Mouse (Mus musculus) heart, postnatal 14 days (tissue): ENCODE measurements around the gene Yjefn3. TPM values are rescaled to one million over a fixed set of nuclear protein-coding genes. Genes with fewer than 3 reads are reported as not detected.
A peak's percentile ranks its signal among the peaks of the same experiment; 100 is the strongest.
"Not testable (repeated sequence)": the region's sequence is repeated elsewhere in the genome, so short reads cannot be mapped to it uniquely, and the experiment has no call there.

ENCODE experiments used
- DNase-seq, 2 experiments: peaks; one replicate each; pipeline ENCODE4 v3.0.0; 2021 to 2022
- intact Hi-C: fragments of 180-260 bp; cut with DNase I; formaldehyde crosslinking; loops from one replicate; pipeline ENCODE4 v1.15.1; 2025
- long read RNA-seq, 2 experiments: library from polyadenylated mRNA; stranded (forward); transcript quantifications; one replicate each; pipeline ENCODE4 v2.0.0; 2021
- total RNA-seq, 2 experiments: library from RNA; stranded (reverse); gene quantifications; 2 replicates each; pipeline ENCODE4 v1.2.3; 2021

The Yjefn3 gene
- 10 to 100 TPM; 10.4 to 10.7 TPM for total RNA-seq
- long read RNA-seq, experiment 1, partial matches to known transcripts: 0 of 28 reads
- long read RNA-seq, experiment 1, other reads (novel, unspliced or antisense): 28 of 28 reads
- long read RNA-seq, experiment 2, partial matches to known transcripts: 1 of 15 reads
- long read RNA-seq, experiment 2, other reads (novel, unspliced or antisense): 14 of 15 reads

DNA sequence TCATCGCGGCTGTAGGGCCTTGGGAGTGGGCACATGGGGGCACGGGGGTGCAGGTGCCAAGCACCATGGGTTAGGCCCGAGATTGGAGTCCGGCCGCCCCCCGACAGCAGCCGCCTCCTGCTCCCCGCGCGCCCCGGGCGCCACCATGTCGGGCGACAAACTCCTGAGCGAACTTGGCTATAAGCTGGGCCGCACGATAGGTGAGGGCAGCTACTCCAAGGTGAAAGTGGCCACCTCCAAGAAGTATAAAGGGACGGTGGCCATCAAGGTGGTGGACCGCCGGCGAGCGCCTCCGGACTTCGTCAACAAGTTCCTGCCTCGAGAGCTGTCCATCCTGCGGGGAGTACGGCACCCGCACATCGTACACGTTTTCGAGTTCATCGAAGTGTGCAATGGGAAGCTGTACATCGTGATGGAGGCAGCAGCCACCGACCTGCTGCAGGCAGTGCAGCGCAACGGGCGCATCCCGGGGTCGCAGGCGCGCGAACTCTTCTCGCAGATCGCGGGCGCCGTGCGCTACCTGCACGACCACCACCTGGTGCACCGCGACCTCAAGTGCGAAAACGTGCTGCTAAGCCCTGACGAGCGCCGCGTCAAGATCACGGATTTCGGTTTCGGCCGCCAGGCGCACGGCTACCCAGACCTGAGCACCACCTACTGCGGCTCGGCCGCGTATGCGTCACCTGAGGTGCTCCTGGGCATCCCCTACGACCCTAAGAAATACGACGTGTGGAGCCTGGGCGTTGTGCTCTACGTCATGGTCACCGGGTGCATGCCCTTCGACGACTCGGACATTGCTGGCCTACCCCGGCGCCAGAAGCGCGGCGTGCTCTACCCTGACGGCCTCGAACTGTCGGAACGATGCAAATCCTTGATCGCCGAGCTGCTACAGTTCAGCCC, at the start of gene Yjefn3, which contains the start of the genes Tssk6 and Ndufa13:
Yjefn3 (minus strand) TSS at position 550 of the 900 bp plus-strand sequence.
Tssk6 (plus strand) TSS at position 22 of the 900 bp plus-strand sequence.
Ndufa13 (minus strand) TSS at position 396 of the 900 bp plus-strand sequence.
- DNase-seq: peak; percentile 39 to 40
- intact Hi-C loops: no loop called here

DNA sequence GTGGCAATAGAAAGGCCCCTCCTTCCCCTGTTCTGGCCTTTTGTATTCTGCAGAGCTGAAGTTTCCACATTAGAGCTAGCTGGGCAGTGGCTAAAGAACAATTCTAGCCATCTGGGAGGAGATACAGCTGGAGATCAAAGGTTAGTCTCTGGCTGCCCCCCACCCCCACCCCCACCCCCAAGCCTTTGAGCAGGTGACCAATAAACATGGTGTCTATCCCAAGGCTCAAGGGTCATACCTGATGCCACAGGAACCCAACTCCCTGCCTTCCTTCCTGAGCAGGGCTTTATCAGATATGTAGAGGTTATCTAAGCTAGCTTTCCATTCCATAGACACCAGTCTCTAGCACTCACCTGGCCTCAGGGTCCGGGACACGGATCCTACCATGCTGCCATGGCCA, 47.8 kb upstream of the Yjefn3 start:
- DNase-seq: no peak
- intact Hi-C loops: no loop called here

DNA sequence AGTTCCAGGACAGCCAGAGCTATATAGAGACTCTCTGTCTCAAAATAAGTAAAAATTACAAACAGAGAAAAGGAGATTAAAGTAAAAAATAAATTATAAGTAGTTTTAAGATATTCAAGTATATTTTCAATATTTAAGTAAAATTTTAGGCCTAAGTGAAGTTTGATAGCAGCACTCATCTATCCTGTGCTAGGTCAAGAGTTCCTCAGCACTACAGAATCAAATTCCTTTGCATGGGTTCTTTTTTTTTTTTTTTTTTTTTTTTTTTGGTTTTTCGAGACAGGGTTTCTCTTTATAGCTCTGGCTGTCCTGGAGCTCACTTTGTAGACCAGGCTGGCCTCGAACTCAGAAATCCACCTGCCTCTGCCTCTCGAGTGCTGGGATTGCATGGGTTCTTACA, 40.0 kb upstream of the Yjefn3 start:
- intact Hi-C loops, DNase-seq: not testable (repeated sequence)

DNA sequence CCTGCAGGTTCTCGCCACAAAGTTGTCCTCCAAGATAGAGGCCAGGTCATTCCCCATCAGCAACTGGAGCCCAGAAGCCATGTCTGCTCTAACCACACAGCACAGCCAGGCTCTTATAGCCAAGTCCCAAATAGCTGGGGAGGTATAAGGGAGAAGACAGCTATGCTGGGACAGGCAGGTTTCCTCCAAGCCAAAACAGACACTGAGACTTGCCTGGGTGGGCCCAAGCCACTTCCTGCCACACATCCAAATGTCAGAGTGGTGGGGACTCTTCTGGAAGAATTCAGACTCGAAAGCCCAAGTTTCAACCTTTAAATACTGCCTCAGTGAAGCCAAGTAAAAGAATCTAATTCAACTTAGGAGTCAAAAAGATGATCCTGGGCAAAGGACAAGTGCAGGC, 37.9 kb upstream of the Yjefn3 start:
- no peak for DNase-seq
- intact Hi-C loops: no loop called here

DNA sequence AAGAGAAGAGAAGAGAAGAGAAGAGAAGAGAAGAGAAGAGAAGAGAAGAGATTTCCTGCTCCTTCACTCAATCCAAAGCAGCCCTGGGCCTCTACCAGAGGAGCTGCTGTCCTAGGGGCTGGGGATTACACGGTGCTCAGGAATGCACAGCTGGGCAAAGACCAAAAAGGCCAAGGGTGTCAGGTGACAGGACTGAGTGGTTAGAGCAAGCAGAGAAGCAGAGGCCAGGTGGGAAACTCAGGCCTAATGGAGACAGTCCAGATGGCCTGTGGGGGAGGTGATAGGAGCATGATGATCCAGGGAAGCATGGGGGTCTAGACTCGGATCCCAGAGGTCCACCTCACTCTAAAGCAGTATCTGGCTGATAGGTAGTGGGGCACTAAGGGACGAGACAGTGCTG, 37.1 kb upstream of the Yjefn3 start:
- intact Hi-C loops: loop anchor here (5.0 kb wide), 1 partner anchor 33 kb away; no protein-coding TSS in a partner anchor
- DNase-seq: peak in 1 of 2 experiments; percentile 32

DNA sequence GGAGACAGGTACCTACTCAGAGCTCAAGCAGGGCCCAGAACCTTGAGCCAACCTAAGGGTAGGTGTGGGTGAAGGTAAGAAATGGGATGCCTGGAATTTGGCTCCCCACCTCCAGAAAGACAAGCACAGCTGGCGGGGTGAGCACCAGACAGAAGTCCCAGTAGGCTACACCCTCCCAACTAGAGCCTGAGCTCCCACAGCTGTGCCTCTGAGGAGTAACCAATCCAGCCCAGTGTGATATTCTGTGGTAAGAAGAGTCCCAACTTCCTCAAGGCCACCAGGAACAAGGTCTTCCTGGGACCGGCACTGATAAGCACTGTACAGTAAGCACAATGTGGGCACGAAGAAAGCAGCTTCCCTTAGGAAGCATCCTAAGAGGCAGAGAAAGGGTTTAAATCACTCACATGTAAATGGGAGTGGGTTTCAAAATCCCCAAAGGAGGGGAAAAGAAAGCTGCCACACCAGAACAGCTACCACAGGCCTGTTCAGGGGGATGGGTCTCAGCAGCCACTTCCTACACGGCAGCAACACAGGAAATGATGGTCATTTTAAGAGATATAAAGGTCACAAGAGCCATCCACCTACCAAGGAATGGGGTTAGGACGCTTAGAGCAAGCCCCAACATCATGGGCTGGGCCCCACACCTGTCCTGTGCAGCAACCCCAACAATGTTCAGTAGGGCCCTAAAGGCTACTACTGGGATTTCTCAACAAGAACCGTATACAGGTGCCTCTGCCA, 35.9 kb upstream of the Yjefn3 start:
- intact Hi-C loops: loop anchor here (5.0 kb wide), 1 partner anchor 34 kb away; no protein-coding TSS in a partner anchor
- DNase-seq: no peak

DNA sequence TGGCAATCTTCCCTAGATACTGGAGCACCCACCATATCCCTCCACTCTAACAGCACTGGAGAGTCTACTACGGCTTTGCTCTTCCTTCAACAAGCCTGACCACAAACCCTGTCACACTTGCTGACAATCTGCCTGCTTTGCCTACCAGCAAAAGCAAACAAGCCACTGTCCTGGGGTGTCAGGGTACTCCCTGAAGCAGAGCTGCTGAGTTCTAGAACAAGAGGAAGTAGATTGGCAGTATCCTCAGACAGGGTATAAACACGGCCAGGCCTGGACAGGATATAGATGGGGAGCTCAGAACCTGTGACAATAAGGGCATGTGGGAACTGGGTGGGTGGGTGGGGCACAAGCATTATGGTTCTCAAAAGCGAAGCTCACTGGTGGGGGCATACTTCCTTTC, 35.0 kb upstream of the Yjefn3 start:
- no peak for DNase-seq
- intact Hi-C loops: loop anchor here (5.0 kb wide), 1 partner anchor 35 kb away; no protein-coding TSS in a partner anchor

DNA sequence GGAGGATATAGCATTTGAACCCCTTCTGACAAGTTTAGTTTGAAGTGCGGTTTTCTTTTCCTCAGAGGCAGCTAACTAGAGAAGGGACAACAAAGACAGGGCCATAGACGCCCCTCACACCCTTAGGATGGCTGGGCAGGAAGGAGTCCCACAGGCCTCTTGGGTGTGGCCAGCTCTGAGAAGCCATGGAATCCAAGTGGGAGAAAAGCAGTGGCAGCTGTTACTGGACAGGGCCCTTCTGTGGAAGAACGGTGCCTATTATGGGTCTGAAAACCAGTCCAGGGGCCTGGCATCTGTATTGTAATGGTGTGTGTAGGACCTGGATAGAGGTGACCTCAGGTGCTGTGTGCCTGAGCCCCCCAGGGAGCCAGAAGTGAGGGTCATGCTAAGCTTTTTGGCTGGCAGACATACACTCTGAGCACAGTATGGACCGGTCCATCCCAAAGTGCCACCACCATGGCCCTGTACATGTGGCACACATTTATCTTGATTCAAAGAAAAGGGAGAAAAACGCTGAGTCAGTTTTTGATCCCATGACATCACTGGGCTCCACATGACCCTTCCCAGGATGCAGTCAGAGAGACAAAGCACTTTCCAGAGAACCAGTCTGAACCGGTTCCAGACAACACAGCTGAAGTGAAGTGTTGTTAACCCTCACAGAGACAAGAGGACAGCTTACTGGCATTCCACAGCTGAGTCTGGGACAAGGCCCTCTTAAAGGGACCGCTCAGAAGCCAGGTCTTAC, 33.7 kb upstream of the Yjefn3 start:
- intact Hi-C loops: loop anchor here (5.0 kb wide), 1 partner anchor 36 kb away; no protein-coding TSS in a partner anchor
- peak; percentile 30 to 75 for DNase-seq

DNA sequence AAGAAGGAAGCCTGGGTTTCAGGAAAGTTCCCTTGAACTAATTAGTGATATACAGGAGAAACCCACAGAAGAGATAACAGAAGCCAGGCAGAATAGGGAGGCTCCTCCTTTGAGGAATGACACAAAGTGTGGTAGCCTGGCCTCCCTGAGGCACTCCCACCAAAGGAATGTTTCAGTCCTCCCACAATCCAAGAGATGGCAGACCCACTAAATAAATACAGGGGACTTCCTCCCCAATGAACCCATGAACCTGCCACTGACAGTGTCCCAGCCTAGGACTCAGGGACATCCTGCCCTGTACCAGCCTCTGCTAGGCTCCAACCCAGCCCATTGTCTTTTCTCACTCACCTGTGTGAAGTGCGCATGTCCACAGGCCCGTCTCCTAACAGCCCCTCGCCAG, 32.9 kb upstream of the Yjefn3 start:
- DNase-seq: no peak
- intact Hi-C loops: loop anchor here (5.0 kb wide), 1 partner anchor 37 kb away; no protein-coding TSS in a partner anchor

DNA sequence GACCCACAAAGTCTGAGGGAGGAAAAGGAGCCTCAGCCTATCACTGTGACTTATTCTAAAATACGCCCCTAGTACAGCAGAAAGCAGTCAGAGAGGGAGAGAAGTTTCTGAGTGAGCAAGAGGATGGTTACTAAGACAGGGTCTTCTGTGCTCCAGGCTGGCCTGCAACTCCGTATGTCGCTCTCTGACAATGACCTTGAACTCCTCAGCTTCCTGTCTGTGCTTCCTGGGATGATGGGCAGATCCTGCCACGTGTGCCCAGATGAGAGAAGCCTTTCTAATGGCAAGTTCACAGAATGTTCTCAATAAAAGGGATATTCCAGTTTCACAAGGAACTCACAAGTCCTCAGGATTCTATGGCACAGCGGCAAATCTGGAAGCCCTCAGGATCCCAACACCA, 32.1 kb upstream of the Yjefn3 start:
- DNase-seq: no peak
- intact Hi-C loops: no loop called here

DNA sequence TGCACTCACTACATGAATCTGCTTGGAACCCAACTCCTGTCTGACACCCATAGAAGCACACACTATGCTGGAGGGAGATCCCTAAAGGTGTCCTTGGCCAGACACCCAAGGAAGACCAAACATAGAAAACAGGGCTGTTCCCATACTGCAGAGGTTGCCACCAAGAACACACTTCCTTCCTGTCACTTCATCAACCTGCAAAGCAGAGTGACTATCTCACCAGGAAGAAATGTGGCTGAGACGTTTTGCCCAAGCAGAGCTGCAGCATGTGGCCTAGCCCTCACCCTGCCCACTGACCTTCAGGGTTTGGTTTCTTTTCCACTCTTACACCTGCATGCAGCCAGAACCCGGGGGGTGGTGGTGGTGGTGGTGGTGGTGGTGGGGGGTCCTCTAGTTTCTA, 31.3 kb upstream of the Yjefn3 start:
- no peak for DNase-seq

DNA sequence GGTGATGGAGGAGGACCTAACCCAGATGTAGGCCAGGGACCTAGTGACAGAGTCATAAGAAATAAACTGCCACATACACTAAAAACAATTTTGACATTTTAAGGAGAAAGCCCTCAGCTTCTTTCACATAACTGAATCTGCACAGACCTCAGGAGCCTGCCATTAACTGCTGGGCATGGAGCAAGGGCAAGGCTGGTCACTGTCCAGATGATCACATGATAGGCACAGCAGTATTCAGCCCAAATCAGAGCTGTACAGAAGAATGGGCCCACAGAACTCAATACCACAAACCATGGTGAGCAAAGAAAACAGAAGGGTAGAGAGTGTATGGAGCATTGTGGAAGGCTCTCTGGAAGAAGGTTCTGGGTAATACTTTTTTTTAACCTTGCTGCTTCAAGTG, 24.4 kb upstream of the Yjefn3 start:
- intact Hi-C loops: no loop called here
- no peak for DNase-seq

More for the DNA sequence above, 31.3 kb upstream of the Yjefn3 start:
- intact Hi-C loops: no loop called here

DNA sequence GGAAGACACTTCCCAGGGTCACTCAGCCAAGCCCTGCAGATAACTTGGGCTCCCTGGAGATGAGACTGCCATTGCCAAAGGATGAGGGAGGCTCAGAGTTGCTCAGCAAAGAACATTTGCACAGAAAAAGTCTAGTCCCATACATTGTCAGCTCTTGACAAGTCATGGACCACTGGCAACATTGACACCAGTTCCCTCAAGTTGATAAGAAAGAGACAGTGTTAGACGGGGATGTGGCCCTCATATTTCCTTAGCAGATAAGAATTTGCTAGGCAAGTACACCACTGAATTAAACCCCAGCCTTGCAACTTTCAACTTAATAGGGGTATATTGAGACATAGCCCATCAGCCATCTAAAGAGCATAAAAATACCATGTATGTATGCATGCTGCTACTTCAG, 21.5 kb upstream of the Yjefn3 start:
- intact Hi-C loops: no loop called here
- no peak for DNase-seq

DNA sequence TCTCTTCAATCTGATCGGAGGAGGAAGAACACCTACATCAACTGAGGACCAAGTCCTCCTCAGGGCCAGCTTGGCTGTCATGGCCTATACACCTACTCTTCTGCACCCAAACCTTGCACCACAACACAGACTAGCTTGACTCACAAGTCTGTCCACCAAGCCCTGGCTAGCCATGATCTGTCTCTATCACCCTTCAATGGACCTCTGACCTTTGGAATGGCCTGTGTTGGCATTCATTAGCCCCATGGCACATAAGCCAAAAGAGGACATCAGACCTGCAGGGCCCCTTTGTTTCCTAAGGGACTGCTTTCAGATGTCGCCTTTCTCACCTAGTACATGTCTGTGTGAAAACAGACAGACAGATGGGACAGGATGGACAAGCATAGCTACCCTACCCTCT, 18.6 kb upstream of the Yjefn3 start:
- DNase-seq: no peak
- intact Hi-C loops: no loop called here

DNA sequence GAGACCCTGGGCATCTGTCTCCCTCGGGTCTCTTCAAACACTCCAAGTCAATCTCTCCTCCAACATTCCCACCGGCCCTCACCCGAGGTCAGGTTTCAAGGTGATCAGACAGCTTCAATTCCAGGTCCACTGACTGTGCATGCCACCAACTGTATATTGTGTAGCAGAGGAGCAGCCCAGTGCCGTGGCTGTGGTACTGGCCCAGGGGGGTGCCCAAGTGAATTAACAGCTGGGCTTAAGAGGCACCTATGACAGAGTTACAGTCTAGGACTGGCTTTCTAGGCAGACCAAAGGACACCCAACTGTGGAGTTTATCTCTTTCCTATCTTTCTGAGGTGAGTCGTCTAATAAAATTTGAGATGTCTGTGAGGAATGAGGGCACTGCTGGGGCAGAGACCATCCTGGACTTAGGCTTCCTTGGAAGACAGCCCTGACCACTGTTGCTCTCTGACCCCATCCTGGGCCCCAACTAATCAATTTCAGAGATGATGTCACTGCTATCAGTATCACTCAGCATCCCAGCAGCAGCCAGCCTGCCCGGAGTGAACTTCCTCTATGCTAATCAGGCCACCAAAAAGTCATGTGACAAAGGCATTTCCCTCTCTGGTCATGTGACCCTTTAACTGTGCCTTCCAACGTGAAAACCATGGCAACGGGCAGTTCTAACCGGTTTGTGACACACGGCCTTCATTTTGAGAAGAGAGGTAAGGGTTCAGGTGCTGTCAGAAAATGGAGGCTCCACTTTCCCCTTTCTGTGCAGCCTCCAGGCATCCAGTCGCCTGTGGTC, 17.6 kb upstream of the Yjefn3 start:
- DNase-seq: peak; percentile 23 to 69
- intact Hi-C loops: loop anchor here (1.0 to 5.0 kb wide), 5 partner anchors 48 to 246 kb away; partner anchors contain the start of gene Ncan

DNA sequence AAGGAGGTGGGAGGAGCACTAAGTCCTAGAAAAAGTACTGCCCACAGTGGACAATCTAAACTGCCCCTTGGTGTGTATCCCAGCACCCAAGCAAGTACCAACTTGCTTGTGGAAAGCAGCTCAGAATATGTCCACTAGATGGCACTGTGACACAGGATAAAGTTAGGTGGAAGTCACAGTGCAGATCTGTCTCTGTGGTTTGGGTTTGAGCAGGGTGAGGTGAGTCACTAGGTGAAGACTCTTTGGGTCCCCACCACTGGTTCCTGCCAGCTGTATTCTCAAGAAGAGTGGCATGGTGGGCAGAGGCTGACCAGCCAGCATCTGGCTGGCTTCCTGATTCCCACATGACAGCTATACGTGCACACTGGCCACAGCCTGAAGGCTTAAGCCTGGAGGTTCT, 16.5 kb upstream of the Yjefn3 start:
- intact Hi-C loops: loop anchor here (1.0 to 5.0 kb wide), 5 partner anchors 47 to 247 kb away; partner anchors contain the start of gene Ncan

DNA sequence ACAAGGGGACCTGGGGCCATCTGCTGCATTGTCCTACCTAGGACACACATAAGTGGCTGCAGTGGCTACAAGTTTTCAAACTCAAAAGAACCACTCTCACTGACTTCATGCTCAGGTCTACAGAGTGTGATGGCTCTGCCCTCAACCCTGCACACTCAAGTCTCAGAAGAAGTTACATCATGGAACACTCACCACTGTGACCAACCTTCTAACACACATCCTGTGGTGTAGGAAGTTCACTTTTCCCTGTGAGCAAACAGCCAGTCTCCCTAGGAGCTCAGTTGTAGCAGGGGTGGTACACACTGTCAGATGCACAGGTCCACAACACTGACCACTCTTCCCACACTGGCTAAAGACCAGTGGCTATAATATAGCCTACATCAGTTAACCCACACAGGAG, 16.0 kb upstream of the Yjefn3 start:
- intact Hi-C loops: loop anchor here (2.0 to 5.0 kb wide), 3 partner anchors 46 to 204 kb away; partner anchors contain the start of gene Ncan
- no peak for DNase-seq

More for the DNA sequence above, 16.5 kb upstream of the Yjefn3 start:
- DNase-seq: peak; percentile 74 to 87

DNA sequence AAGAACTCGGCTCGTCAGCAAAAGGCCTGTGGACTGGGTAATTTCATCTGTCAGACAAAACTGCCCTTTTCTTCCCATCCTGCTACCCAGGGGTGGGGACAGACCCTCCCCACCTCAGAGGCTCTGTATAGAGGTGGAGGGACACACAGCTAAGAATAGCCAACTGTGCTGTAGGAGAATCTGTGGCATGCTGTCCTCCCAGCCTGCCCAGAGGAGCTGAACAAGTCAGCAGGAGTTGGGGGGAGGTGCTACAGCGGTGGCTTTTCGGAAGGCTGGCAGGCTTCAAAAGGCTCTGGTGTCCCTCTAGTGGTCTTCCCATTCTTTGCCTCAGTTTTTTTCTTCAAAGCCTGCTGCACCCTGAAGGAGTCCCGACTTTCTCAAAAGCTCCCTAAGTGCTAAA, 13.2 kb upstream of the Yjefn3 start:
- DNase-seq: peak in 1 of 2 experiments; percentile 38
- intact Hi-C loops: loop anchor here (5.0 kb wide), 2 partner anchors 43 to 207 kb away; partner anchors contain the start of gene Ncan

DNA sequence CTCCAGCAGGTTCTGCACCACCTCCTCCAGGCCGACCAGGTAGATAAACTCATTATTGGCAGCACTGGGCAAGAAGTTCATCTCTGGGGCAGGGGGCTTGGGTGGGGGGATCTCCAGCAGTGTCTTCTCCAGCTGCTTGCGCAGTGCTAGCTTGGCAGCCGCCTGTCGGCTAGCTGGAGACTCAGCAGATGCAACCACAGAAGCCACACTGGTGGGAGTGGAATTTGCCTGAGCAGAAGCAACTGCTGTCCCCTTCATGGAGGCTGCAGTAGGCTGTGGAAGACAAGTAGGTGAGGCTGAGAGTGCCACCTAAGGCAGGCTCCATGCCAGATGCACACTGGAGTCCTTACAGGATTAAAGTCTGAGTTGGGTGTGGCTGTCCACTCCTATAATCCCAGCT, 12.0 kb upstream of the Yjefn3 start:
- DNase-seq: no peak
- intact Hi-C loops: no loop called here
